Mouse (Mus musculus) embryo, embryonic 11.5 days (tissue): ENCODE measurements around the gene Jmjd8.

Source experiments
- DNase-seq: peaks from one replicate; pipeline ENCODE4 v3.0.0-alpha.2; 2012; ENCODE audit warnings: low read depth, low spot score

The Jmjd8 gene

GRCm38 (mm10) chr17:25877025-25877424 lies 48.4 kb downstream of the Jmjd8 start:
- no peak for DNase-seq

- DNase-seq, result no peak
Observed at GRCm38 (mm10) chr17:25877741-25878610, 49.3 kb downstream of the Jmjd8 start.

- no peak for DNase-seq
Observed at GRCm38 (mm10) chr17:25878611-25879180, 50.0 kb downstream of the Jmjd8 start.

GRCm38 (mm10) chr17:25879261-25879660 lies 50.6 kb downstream of the Jmjd8 start:
- DNase-seq, result no peak

GRCm38 (mm10) chr17:25879750-25880149 lies 51.1 kb downstream of the Jmjd8 start:
- no peak for DNase-seq

GRCm38 (mm10) chr17:25880196-25880910 lies 51.7 kb downstream of the Jmjd8 start, which contains the start of gene Wfikkn1:
Wfikkn1 (minus strand) TSS chr17:25880858.
- DNase-seq, result no peak

- DNase-seq, result no peak
Observed at GRCm38 (mm10) chr17:25880913-25881641, 52.4 kb downstream of the Jmjd8 start.
